Mouse (Mus musculus): ENCODE measurements around the gene Abcg1. TPM values are rescaled to one million over a fixed set of nuclear protein-coding genes. Genes with fewer than 3 reads are reported as not detected.

Abcg1 gene
- polyA plus RNA-seq, 1 experiment: 0.94 TPM

- Histone ChIP-seq H3K36me3 (ENCODE audit: control insufficient read depth, insufficient read depth) (no peaks in the 10 kb centered on the region), H3K4me2 (ENCODE audit: low read depth) (no peak overlapping the region), H3ac (ENCODE audit: control insufficient read depth, insufficient read length) (no peak overlapping the region), H3K79me2 (ENCODE audit: control insufficient read depth, insufficient read depth) (no peaks in the 10 kb centered on the region), H3K4me3 (no peak overlapping the region), H3K27me3 (ENCODE audit: control insufficient read depth, insufficient read depth, insufficient read length) (no peaks in the 10 kb centered on the region)
- TF ChIP-seq CEBPB (IDR thresholded peaks at IDR 0.05; ENCODE audit: insufficient read depth, poor library complexity, severe bottlenecking): no peak
- no peak for TF ChIP-seq MYOG (IDR thresholded peaks at IDR 0.05; ENCODE audit: control insufficient read depth in 1 of 3, insufficient read depth in 1 of 3, insufficient read length in 2 of 3, low read depth in 2 of 3)
- no peak for TF ChIP-seq TCF12 (IDR thresholded peaks at IDR 0.05; ENCODE audit: insufficient read depth, poor library complexity, severe bottlenecking)
- TF ChIP-seq MYOD1 (IDR thresholded peaks at IDR 0.05; ENCODE audit: control insufficient read depth in 1 of 3, insufficient read length in 2 of 3, low read depth in 2 of 3): no peak
- TF ChIP-seq POLR2A (IDR thresholded peaks at IDR 0.05; ENCODE audit: insufficient read length, low read depth): no peak
Observed at GRCm38 (mm10) chr17:31133776-31134175, 76.3 kb downstream of the Abcg1 start.

GRCm38 (mm10) chr17:31134913-31135312 lies 77.4 kb downstream of the Abcg1 start:
- no peak for TF ChIP-seq MAX (IDR thresholded peaks at IDR 0.05; ENCODE audit: low read depth)
- TF ChIP-seq USF1 (IDR thresholded peaks at IDR 0.05; ENCODE audit: low read depth): no peak
- no peak for TF ChIP-seq POLR2AphosphoS2 (IDR thresholded peaks at IDR 0.05; ENCODE audit: insufficient read length, low read depth)
- no peak for TF ChIP-seq REST (IDR thresholded peaks at IDR 0.05; ENCODE audit: insufficient read depth, insufficient read length)
- TF ChIP-seq TCF12 (IDR thresholded peaks at IDR 0.05; ENCODE audit: insufficient read depth, poor library complexity, severe bottlenecking): no peak
- no peak for TF ChIP-seq E2F4 (IDR thresholded peaks at IDR 0.05; ENCODE audit: insufficient read depth)
- no peak for TF ChIP-seq TCF3 (IDR thresholded peaks at IDR 0.05; ENCODE audit: insufficient read length, low read depth)
- no peak for TF ChIP-seq POLR2A (IDR thresholded peaks at IDR 0.05; ENCODE audit: insufficient read length, low read depth)
- TF ChIP-seq SRF (IDR thresholded peaks at IDR 0.05; ENCODE audit: control insufficient read depth, insufficient read length, low read depth): no peak
- no peak for TF ChIP-seq MYOD1 (IDR thresholded peaks at IDR 0.05; ENCODE audit: control insufficient read depth in 1 of 3, insufficient read length in 2 of 3, low read depth in 2 of 3)
- TF ChIP-seq MYOG (IDR thresholded peaks at IDR 0.05; ENCODE audit: control insufficient read depth in 1 of 3, insufficient read depth in 1 of 3, insufficient read length in 2 of 3, low read depth in 2 of 3): no peak
- no peak for TF ChIP-seq CEBPB (IDR thresholded peaks at IDR 0.05; ENCODE audit: insufficient read depth, poor library complexity, severe bottlenecking)
- H3K36me3 ChIP-seq (ENCODE audit: control insufficient read depth, insufficient read depth): no peaks in the 10 kb centered on the region
- no peak overlapping the region for H3ac ChIP-seq (ENCODE audit: control insufficient read depth, insufficient read length)
- H3K4me2 ChIP-seq (ENCODE audit: low read depth): no peak overlapping the region
- H3K4me3 ChIP-seq: no peak overlapping the region
- H3K79me2 ChIP-seq (ENCODE audit: control insufficient read depth, insufficient read depth): no peaks in the 10 kb centered on the region
- H3K27me3 ChIP-seq (ENCODE audit: control insufficient read depth, insufficient read depth, insufficient read length): no peaks in the 10 kb centered on the region

- no peak for TF ChIP-seq TCF3 (IDR thresholded peaks at IDR 0.05; ENCODE audit: insufficient read length, low read depth)
- no peak for TF ChIP-seq USF1 (IDR thresholded peaks at IDR 0.05; ENCODE audit: low read depth)
- no peak for TF ChIP-seq POLR2A (IDR thresholded peaks at IDR 0.05; ENCODE audit: insufficient read length, low read depth)
- TF ChIP-seq SRF (IDR thresholded peaks at IDR 0.05; ENCODE audit: control insufficient read depth, insufficient read length, low read depth): no peak
- no peak for TF ChIP-seq CEBPB (IDR thresholded peaks at IDR 0.05; ENCODE audit: insufficient read depth, poor library complexity, severe bottlenecking)
- TF ChIP-seq E2F4 (IDR thresholded peaks at IDR 0.05; ENCODE audit: insufficient read depth): no peak
- no peak for TF ChIP-seq POLR2AphosphoS2 (IDR thresholded peaks at IDR 0.05; ENCODE audit: insufficient read length, low read depth)
- TF ChIP-seq MAX (IDR thresholded peaks at IDR 0.05; ENCODE audit: low read depth): no peak
- no peak for TF ChIP-seq REST (IDR thresholded peaks at IDR 0.05; ENCODE audit: insufficient read depth, insufficient read length)
- no peak for TF ChIP-seq TCF12 (IDR thresholded peaks at IDR 0.05; ENCODE audit: insufficient read depth, poor library complexity, severe bottlenecking)
- TF ChIP-seq MYOG (IDR thresholded peaks at IDR 0.05; ENCODE audit: control insufficient read depth in 1 of 3, insufficient read depth in 1 of 3, insufficient read length in 2 of 3, low read depth in 2 of 3): no peak
- no peak for TF ChIP-seq MYOD1 (IDR thresholded peaks at IDR 0.05; ENCODE audit: control insufficient read depth in 1 of 3, insufficient read length in 2 of 3, low read depth in 2 of 3)
- no peak overlapping the region for H3K4me2 ChIP-seq (ENCODE audit: low read depth)
- H3ac ChIP-seq (ENCODE audit: control insufficient read depth, insufficient read length): no peak overlapping the region
- no peaks in the 10 kb centered on the region for H3K36me3 ChIP-seq (ENCODE audit: control insufficient read depth, insufficient read depth)
- no peaks in the 10 kb centered on the region for H3K79me2 ChIP-seq (ENCODE audit: control insufficient read depth, insufficient read depth)
- H3K4me3 ChIP-seq: no peak overlapping the region
- no peaks in the 10 kb centered on the region for H3K27me3 ChIP-seq (ENCODE audit: control insufficient read depth, insufficient read depth, insufficient read length)
Observed at GRCm38 (mm10) chr17:31136291-31136690, 78.8 kb downstream of the Abcg1 start.

GRCm38 (mm10) chr17:31136821-31137220 lies 79.3 kb downstream of the Abcg1 start:
- no peaks in the 10 kb centered on the region for H3K36me3 ChIP-seq (ENCODE audit: control insufficient read depth, insufficient read depth)
- H3K79me2 ChIP-seq (ENCODE audit: control insufficient read depth, insufficient read depth): no peaks in the 10 kb centered on the region
- no peak overlapping the region for H3K4me2 ChIP-seq (ENCODE audit: low read depth)
- no peak overlapping the region for H3ac ChIP-seq (ENCODE audit: control insufficient read depth, insufficient read length)
- no peak overlapping the region for H3K4me3 ChIP-seq
- no peak for TF ChIP-seq E2F4 (IDR thresholded peaks at IDR 0.05; ENCODE audit: insufficient read depth)
- TF ChIP-seq POLR2A (IDR thresholded peaks at IDR 0.05; ENCODE audit: insufficient read length, low read depth): no peak
- TF ChIP-seq MYOG (IDR thresholded peaks at IDR 0.05; ENCODE audit: control insufficient read depth in 1 of 3, insufficient read depth in 1 of 3, insufficient read length in 2 of 3, low read depth in 2 of 3): no peak
- TF ChIP-seq REST (IDR thresholded peaks at IDR 0.05; ENCODE audit: insufficient read depth, insufficient read length): no peak
- no peak for TF ChIP-seq TCF3 (IDR thresholded peaks at IDR 0.05; ENCODE audit: insufficient read length, low read depth)
- TF ChIP-seq MYOD1 (IDR thresholded peaks at IDR 0.05; ENCODE audit: control insufficient read depth in 1 of 3, insufficient read length in 2 of 3, low read depth in 2 of 3): no peak
- no peak for TF ChIP-seq SRF (IDR thresholded peaks at IDR 0.05; ENCODE audit: control insufficient read depth, insufficient read length, low read depth)
- no peak for TF ChIP-seq CEBPB (IDR thresholded peaks at IDR 0.05; ENCODE audit: insufficient read depth, poor library complexity, severe bottlenecking)
- TF ChIP-seq TCF12 (IDR thresholded peaks at IDR 0.05; ENCODE audit: insufficient read depth, poor library complexity, severe bottlenecking): no peak
- TF ChIP-seq POLR2AphosphoS2 (IDR thresholded peaks at IDR 0.05; ENCODE audit: insufficient read length, low read depth): no peak
- no peak for TF ChIP-seq MAX (IDR thresholded peaks at IDR 0.05; ENCODE audit: low read depth)
- no peak for TF ChIP-seq USF1 (IDR thresholded peaks at IDR 0.05; ENCODE audit: low read depth)
- no peaks in the 10 kb centered on the region for H3K27me3 ChIP-seq (ENCODE audit: control insufficient read depth, insufficient read depth, insufficient read length)

Measured in myocyte (in vitro differentiated cells).